Mouse (Mus musculus) heart, embryonic 14.5 days (tissue): Measurements from ENCODE around the gene Apobr. TPM values are rescaled to one million over a fixed set of nuclear protein-coding genes. Genes with fewer than 3 reads are reported as not detected.

ENCODE experiments used
- ATAC-seq: fragments of 200-750 bp; cut with Nextera tagmentation; 2 replicates; pipeline ENCODE4 v1.8.0; 2017; ENCODE audit warnings: low read depth, moderate TSS enrichment; ENCODE audit not compliant: insufficient number of reproducible peaks, insufficient read depth, low FRiP score
- H3K27ac ChIP-seq, 2 experiments: fragments of 200-500 bp in 1 of 2; fragments of 300-500 bp in 1 of 2; sonication (generic) in 1 of 2; replicated peaks in 1 of 2; 2 replicates each; pipeline ENCODE4 v1.5.1; 2012 to 2014; ENCODE audit warnings: low read depth in 2 of 2, low read length in 2 of 2, control low read depth in 1 of 2, mild to moderate bottlenecking in 1 of 2, mixed read lengths in 1 of 2; ENCODE audit not compliant: control insufficient read depth in 1 of 2, insufficient read depth in 1 of 2
- H3K27me3 ChIP-seq: fragments of 300-500 bp; sonication (generic); 2 replicates; pipeline ENCODE4 v1.6.1; 2014; ENCODE audit warnings: mild to moderate bottlenecking, low read length, control low read depth; ENCODE audit not compliant: control insufficient read depth, insufficient read depth
- H3K36me3 ChIP-seq: fragments of 300-500 bp; sonication (generic); 2 replicates; pipeline ENCODE4 v1.6.1; 2014; ENCODE audit warnings: mild to moderate bottlenecking, control low read depth, low read length, mixed read lengths; ENCODE audit not compliant: control insufficient read depth, insufficient read depth
- H3K4me1 ChIP-seq, 2 experiments: fragments of 200-500 bp in 1 of 2; fragments of 300-500 bp in 1 of 2; sonication (generic) in 1 of 2; 2 replicates each; pipeline ENCODE4 v1.6.1; 2012 to 2014; ENCODE audit warnings: low read length in 2 of 2, control low read depth in 1 of 2, mixed read lengths in 1 of 2; ENCODE audit not compliant: control insufficient read depth in 2 of 2, insufficient read depth in 2 of 2
- H3K4me2 ChIP-seq: fragments of 300-500 bp; sonication (generic); 2 replicates; pipeline ENCODE4 v1.6.1; 2014; ENCODE audit warnings: mild to moderate bottlenecking, low read length
- H3K4me3 ChIP-seq, 2 experiments: fragments of 200-500 bp in 1 of 2; fragments of 300-500 bp in 1 of 2; sonication (generic) in 1 of 2; 2 replicates each; pipeline ENCODE4 v1.5.1; 2012 to 2014; ENCODE audit warnings: low read length in 2 of 2, mild to moderate bottlenecking in 2 of 2, control low read depth in 1 of 2, low read depth in 1 of 2, moderate library complexity in 1 of 2; ENCODE audit not compliant: control insufficient read depth in 1 of 2, insufficient read depth in 1 of 2
- H3K9ac ChIP-seq: fragments of 300-500 bp; sonication (generic); 2 replicates; pipeline ENCODE4 v1.6.1; 2014; ENCODE audit warnings: mild to moderate bottlenecking, low read length
- H3K9me3 ChIP-seq: fragments of 300-500 bp; sonication (generic); 2 replicates; pipeline ENCODE4 v1.6.1; 2016; ENCODE audit warnings: low read length, control low read depth; ENCODE audit not compliant: control insufficient read depth
- WGBS: fragments of 180-500 bp; shearing (Covaris S2); extraction: QIAGEN DNeasy Blood & Tissue Kit; methylation state at CpG from one replicate; pipeline ENCODE4 v1.1.7; 2014; 5-methylcytosine and 5-hydroxymethylcytosine counted together
- polyA plus RNA-seq: library from polyadenylated mRNA; unstranded; fragments of >200 nt; fragmentation: Nextera tagmentation; extraction: Ambion mirVana; gene quantifications from 2 replicates; pipeline ENCODE4 v1.2.1, GENCODE M21; 2014

The Apobr gene
- 0.53 and 0.81 TPM in 2 replicates for polyA plus RNA-seq

DNA sequence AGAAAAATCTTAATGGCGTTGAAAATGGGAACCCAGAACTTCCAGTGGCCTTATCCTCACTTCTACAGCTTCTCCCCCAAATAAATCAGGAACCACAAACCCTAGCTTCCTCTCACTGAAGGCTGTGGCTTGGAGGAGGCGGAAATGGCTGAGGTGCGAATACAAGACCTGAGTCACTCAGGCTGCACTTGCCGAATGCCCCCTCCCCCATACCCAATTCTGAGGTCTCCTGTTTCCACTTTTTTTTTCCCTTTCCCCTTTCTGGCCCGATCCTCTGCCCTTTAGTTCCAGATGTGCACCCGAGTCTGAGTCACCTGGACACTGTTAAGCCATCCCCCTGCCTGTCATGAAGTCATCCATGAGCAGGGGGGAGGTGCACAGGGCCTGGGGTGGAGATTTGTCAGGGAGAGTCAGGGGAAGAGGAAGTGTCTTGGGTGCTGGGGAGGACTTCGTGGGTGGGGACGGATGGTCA, at the start of gene Apobr:
Apobr (plus strand) TSS at position 437 of the 472 bp plus-strand sequence.
- H3K4me2 ChIP-seq, result peak within 1 kb of the TSS; percentile 88
- H3K4me3 ChIP-seq, result peak within 1 kb of the TSS in 1 of 2 experiments; percentile 56; a peak in 2 of 4 replicates
- no peaks in the 10 kb centered on the region for H3K9me3 ChIP-seq
- H3K27ac ChIP-seq, result no peak within 1 kb of the TSS; a peak in 2 of 4 replicates
- no peak for ATAC-seq
- no peaks in the 10 kb centered on the region for H3K36me3 ChIP-seq
- peaks cover 10% of the 10 kb centered on the region for H3K27me3 ChIP-seq
- no peak within 1 kb of the TSS for H3K9ac ChIP-seq
- 63% methylated on average over 8 of the region's 8 CpGs for WGBS
- peaks cover 0 to 7% of the 10 kb centered on the region in 2 experiments for H3K4me1 ChIP-seq

- H3K9ac ChIP-seq, result peak overlapping the region; percentile 74
- 3% methylated on average over 28 of the region's 28 CpGs for WGBS
- no peaks in the 10 kb centered on the region for H3K9me3 ChIP-seq
- H3K4me2 ChIP-seq, result peak overlapping the region; percentile 87
- no peaks in the 10 kb centered on the region for H3K36me3 ChIP-seq
- no peak for ATAC-seq
- no peaks in the 10 kb centered on the region for H3K4me1 ChIP-seq
- peaks cover 11% of the 10 kb centered on the region for H3K27me3 ChIP-seq
- no peak overlapping the region for H3K27ac ChIP-seq
- H3K4me3 ChIP-seq, result peak overlapping the region; percentile 48 to 63
Observed at GRCm38 (mm10) chr7:126535766-126536165, 49.0 kb upstream of the Apobr start.

DNA sequence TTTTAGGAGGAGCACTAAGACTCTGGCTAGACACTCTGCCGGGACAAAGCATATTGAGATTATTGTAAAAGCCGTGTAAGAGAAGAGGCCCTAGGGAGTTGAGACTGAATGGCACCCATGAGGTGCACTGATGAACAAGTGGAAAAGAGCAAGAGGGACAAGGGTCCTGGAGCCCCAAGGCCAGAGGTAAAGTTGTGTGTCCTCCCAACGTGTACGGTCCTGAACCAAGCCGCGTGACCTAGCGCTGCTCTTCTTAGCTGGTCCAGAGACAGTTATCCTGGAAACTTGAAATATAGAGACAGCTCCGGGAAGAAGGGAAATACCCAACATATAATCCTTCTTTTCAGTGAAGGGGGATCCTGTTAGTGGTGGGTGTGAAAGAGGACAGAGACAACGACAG, 48.3 kb upstream of the Apobr start:
- Histone ChIP-seq H3K27ac (no peak overlapping the region), H3K36me3 (no peaks in the 10 kb centered on the region), H3K4me1 (no peaks in the 10 kb centered on the region), H3K4me3 (peak overlapping the region; percentile 48 to 63; a peak in 3 of 4 replicates), H3K9ac (peak overlapping the region; percentile 74), H3K9me3 (no peaks in the 10 kb centered on the region), H3K27me3 (peaks cover 11% of the 10 kb centered on the region), H3K4me2 (peak overlapping the region; percentile 87)
- 63% methylated on average over 9 of the region's 9 CpGs for WGBS
- no peak for ATAC-seq

DNA sequence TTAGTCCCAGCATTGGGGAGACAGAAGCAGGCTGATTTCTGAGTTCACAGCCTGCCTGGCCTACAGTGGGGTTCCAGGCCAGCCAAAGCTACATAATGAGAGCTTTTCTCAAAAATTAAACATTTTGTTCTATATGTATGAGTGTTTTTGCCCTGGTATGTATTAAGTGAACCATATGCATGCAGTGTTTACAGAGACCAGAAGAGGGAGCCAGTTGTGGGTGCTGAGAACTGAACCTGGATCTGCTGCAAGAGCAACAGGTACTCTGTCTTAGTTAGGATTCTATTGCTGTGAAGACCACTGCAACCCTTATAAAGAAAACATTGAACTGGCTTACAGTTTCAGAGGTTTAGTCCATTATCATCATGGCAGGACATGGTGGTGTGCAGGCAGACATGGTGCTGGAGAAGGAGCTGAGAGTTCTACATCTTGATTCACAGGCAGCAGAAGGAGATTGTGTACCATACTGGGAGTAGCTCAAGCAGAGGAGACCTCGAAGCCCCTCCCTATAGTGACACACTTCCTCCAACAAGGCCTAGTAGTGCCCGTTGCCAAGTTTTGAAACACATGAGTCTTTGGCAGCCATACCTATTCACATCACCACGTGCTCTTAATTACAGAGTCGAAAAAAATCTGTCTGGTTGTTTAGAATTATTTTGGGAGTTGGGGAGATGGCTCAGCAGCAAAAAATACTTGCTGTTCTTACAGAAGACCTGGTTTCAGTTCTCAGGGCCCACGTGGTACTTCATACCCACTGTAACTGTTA, 46.7 kb upstream of the Apobr start:
- H3K36me3 ChIP-seq, result no peaks in the 10 kb centered on the region
- 66% methylated on average over 5 of the region's 5 CpGs for WGBS
- no peaks in the 10 kb centered on the region for H3K4me1 ChIP-seq
- no peaks in the 10 kb centered on the region for H3K9me3 ChIP-seq
- no peak overlapping the region for H3K4me2 ChIP-seq
- no peak for ATAC-seq
- H3K4me3 ChIP-seq, result no peak overlapping the region
- H3K27me3 ChIP-seq, result peaks cover 11% of the 10 kb centered on the region
- H3K27ac ChIP-seq, result no peak overlapping the region
- H3K9ac ChIP-seq, result no peak overlapping the region

GRCm38 (mm10) chr7:126541661-126542060, 43.1 kb upstream of the Apobr start:
- 82% methylated on average over 1 of the region's 1 CpGs for WGBS
- H3K36me3 ChIP-seq, result peaks cover 19% of the 10 kb centered on the region

GRCm38 (mm10) chr7:126545631-126546030, 39.1 kb upstream of the Apobr start:
- Histone ChIP-seq H3K27ac (no peak overlapping the region), H3K4me3 (no peak overlapping the region), H3K4me2 (no peak overlapping the region), H3K9me3 (no peaks in the 10 kb centered on the region), H3K9ac (no peak overlapping the region), H3K27me3 (no peaks in the 10 kb centered on the region), H3K36me3 (peaks cover 58% of the 10 kb centered on the region), H3K4me1 (no peaks in the 10 kb centered on the region)
- WGBS, result 87% methylated on average over 2 of the region's 2 CpGs
- ATAC-seq, result no peak

More at GRCm38 (mm10) chr7:126541661-126542060, 43.1 kb upstream of the Apobr start:
- no peak overlapping the region for H3K4me2 ChIP-seq
- no peaks in the 10 kb centered on the region for H3K4me1 ChIP-seq
- H3K9ac ChIP-seq, result no peak overlapping the region
- no peak for ATAC-seq
- H3K4me3 ChIP-seq, result no peak overlapping the region
- no peak overlapping the region for H3K27ac ChIP-seq
- H3K27me3 ChIP-seq, result peaks cover 7% of the 10 kb centered on the region
- no peaks in the 10 kb centered on the region for H3K9me3 ChIP-seq

- Histone ChIP-seq H3K4me3 (no peak overlapping the region), H3K4me1 (no peaks in the 10 kb centered on the region), H3K27me3 (no peaks in the 10 kb centered on the region), H3K4me2 (no peak overlapping the region), H3K9ac (no peak overlapping the region), H3K27ac (no peak overlapping the region), H3K36me3 (peaks cover 99% of the 10 kb centered on the region), H3K9me3 (no peaks in the 10 kb centered on the region)
- no peak for ATAC-seq
- WGBS, result 85% methylated on average over 1 of the region's 1 CpGs
Observed at GRCm38 (mm10) chr7:126554796-126555195, 29.9 kb upstream of the Apobr start.
